Mouse (Mus musculus): Measurements from ENCODE around the gene Cald1.

- no peak for TF ChIP-seq CTCF (IDR thresholded peaks at IDR 0.05; ENCODE audit: low read depth, low read length)
- no peak for TF ChIP-seq EP300 (IDR thresholded peaks at IDR 0.05; ENCODE audit: insufficient read depth, low read depth, low read length)
Measured at GRCm38 (mm10) chr6:34588066-34588465, 10.2 kb upstream of the Cald1 start.

Measured in ES-Bruce4 (cell line).